Mouse (Mus musculus): ENCODE data around the gene Gtf2a2. TPM values are rescaled to one million over a fixed set of nuclear protein-coding genes. Genes with fewer than 3 reads are reported as not detected.
A peak's percentile ranks its signal among the peaks of the same experiment; 100 is the strongest.
"Not testable (repeated sequence)": the region's sequence is repeated elsewhere in the genome, so short reads cannot be mapped to it uniquely, and the experiment has no call there.

Gene Gtf2a2
- polyA plus RNA-seq, 1 experiment from 2014 or later: 179 TPM

DNA sequence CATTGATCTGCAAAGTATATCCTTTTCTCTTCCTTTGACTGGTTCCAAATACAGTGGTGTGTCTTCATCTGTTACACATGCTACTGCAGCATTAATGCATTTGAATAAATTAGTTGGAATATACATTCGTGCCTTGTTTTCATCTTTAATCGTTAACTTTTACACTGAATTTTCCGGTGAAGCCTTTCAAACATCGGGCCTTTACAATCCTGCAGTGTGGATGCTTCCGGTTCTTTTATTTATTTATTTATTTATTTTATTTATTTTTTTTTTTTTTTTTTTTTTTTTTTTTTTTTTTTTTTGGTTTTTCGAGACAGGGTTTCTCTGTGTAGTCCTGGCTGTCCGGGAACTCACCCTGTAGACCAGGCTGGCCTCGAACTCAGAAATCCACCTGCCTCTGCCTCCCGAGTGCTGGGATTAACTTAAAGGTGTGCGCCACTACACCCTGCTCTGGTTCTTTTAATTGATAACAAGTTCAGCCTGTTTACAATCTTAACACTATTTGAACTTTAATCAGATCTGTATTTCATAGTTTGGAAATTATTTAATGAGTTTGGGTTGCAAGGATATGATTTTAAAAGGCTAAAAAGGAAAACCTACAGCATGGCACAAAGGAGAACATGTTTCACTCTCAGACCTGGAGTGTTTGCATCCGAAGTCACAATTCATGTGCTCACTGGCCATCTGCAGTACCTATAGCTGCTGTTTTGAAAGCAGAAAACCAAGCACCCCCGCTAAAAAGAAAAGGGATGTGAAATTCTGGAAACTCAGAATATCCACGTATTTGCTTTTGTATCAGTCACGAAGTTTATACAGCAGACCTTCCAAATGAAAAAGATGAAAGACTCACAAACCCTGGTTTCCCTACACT lies 578 bp upstream of the Gtf2a2 start:
- H3K4me3 ChIP-seq (replicated peaks; ENCODE audit: low read length): peak overlapping the region; percentile 83
- H3K36me3 ChIP-seq (ENCODE audit: control insufficient read depth, insufficient read depth, low read length): peaks cover 6% of the 10 kb centered on the region; the same call in 1 of the 2 replicates

DNA sequence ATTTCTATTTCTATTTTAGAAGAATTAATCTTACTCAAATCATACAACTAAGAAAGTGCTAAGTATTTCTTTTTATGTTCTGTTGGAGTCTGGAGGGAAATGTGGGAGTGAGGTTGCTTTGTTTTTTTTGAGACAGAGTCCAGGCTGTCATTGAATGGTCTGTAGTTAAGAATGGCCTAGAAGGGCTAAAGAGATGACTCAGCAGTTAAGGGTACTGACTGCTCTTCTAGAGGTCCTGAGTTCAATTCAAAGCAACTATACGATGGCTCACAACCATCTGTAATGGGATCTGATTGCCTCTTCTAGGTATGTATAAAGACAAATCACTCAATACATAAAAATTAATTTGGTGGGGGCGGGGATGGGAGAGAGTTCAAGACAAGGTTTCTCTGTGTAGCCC lies 3.3 kb downstream of the Gtf2a2 start:
- 91% methylated on average over 2 of the region's 2 CpGs for WGBS
- no peak for ATAC-seq (ENCODE audit: insufficient read depth, low FRiP score)
- H3K9ac ChIP-seq (ENCODE audit: low read length): no peak overlapping the region

More for the DNA sequence above, 578 bp upstream of the Gtf2a2 start:
- ATAC-seq (ENCODE audit: insufficient read depth, low FRiP score): no peak
- Histone ChIP-seq H3K9ac (ENCODE audit: low read length) (peak overlapping the region; percentile 97), H3K27ac (ENCODE audit: low read length) (peak overlapping the region; percentile 93), H3K9me3 (replicated peaks; ENCODE audit: control insufficient read depth, low read length) (no peaks in the 10 kb centered on the region), H3K4me2 (ENCODE audit: low read depth, low read length) (peak overlapping the region; percentile 68), H3K27me3 (ENCODE audit: control insufficient read depth, insufficient read depth, low read length) (no peaks in the 10 kb centered on the region), H3K4me1 (ENCODE audit: control insufficient read depth, insufficient read depth, low read length) (peaks cover 12% of the 10 kb centered on the region)
- WGBS: 58% methylated on average over 14 of the region's 14 CpGs

DNA sequence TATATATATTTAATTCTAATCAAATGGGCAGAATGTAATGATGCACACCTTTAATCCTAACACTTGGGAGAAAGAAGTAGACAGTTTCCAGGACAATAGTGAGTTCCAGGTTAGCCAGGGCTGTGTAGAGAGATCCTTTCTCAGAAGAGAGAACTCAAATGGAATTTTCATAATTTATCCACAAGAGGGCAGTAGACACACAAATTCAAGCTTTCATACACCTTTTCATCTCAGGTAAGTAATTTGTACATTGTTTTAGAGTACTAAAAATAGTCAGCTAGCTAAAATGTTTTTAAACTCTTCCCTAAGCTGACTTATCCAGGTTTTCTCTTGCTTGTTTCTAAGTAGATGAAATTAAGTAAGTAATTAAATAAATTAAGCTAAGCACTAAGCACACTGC lies 6.5 kb downstream of the Gtf2a2 start:
- no peak overlapping the region for H3K4me2 ChIP-seq (ENCODE audit: low read depth, low read length)
- peaks cover 6% of the 10 kb centered on the region for H3K4me1 ChIP-seq (ENCODE audit: control insufficient read depth, insufficient read depth, low read length)
- no peak for ATAC-seq (ENCODE audit: insufficient read depth, low FRiP score)
- no peak overlapping the region for H3K4me3 ChIP-seq (replicated peaks; ENCODE audit: low read length)
- no peaks in the 10 kb centered on the region for H3K36me3 ChIP-seq (ENCODE audit: control insufficient read depth, insufficient read depth, low read length)
- H3K27me3 ChIP-seq (ENCODE audit: control insufficient read depth, insufficient read depth, low read length): no peaks in the 10 kb centered on the region
- no peak overlapping the region for H3K9ac ChIP-seq (ENCODE audit: low read length)
- no peaks in the 10 kb centered on the region for H3K9me3 ChIP-seq (replicated peaks; ENCODE audit: control insufficient read depth, low read length)
- no peak overlapping the region for H3K27ac ChIP-seq (ENCODE audit: low read length)

More for the DNA sequence above, 3.3 kb downstream of the Gtf2a2 start:
- no peaks in the 10 kb centered on the region for H3K36me3 ChIP-seq (ENCODE audit: control insufficient read depth, insufficient read depth, low read length)
- no peak overlapping the region for H3K4me2 ChIP-seq (ENCODE audit: low read depth, low read length)
- H3K27me3 ChIP-seq (ENCODE audit: control insufficient read depth, insufficient read depth, low read length): no peaks in the 10 kb centered on the region
- no peak overlapping the region for H3K27ac ChIP-seq (ENCODE audit: low read length)
- H3K9me3 ChIP-seq (replicated peaks; ENCODE audit: control insufficient read depth, low read length): no peaks in the 10 kb centered on the region
- no peak overlapping the region for H3K4me3 ChIP-seq (replicated peaks; ENCODE audit: low read length)
- peaks cover 12% of the 10 kb centered on the region for H3K4me1 ChIP-seq (ENCODE audit: control insufficient read depth, insufficient read depth, low read length)

DNA sequence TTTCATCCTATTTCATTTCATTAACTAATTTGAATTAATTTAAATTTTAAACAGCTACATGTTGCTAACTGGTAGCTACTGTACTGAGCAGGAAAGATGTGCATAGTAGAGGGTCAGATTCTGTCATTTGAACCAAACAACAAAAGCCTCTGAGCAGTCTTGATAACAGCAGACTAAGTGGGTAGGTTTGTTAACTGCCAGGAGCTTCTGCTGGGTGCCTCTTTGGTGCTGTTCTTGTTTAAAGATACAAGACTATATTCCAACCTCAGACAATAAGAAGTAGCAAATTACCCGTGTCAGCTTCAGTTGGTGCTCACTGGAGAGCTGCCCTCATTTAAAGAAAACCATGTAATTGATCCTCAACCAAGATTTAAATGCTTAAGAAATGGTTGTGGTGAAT lies 9.3 kb downstream of the Gtf2a2 start:
- H3K4me1 ChIP-seq (ENCODE audit: control insufficient read depth, insufficient read depth, low read length): no peaks in the 10 kb centered on the region
- ATAC-seq (ENCODE audit: insufficient read depth, low FRiP score): no peak
- H3K27me3 ChIP-seq (ENCODE audit: control insufficient read depth, insufficient read depth, low read length): no peaks in the 10 kb centered on the region
- H3K4me3 ChIP-seq (replicated peaks; ENCODE audit: low read length): no peak overlapping the region
- H3K27ac ChIP-seq (ENCODE audit: low read length): 0 out of 2 replicates have a peak overlapping the region, but pooled peaks have one; percentile 19
- H3K4me2 ChIP-seq (ENCODE audit: low read depth, low read length): no peak overlapping the region
- no peaks in the 10 kb centered on the region for H3K9me3 ChIP-seq (replicated peaks; ENCODE audit: control insufficient read depth, low read length)
- no peak overlapping the region for H3K9ac ChIP-seq (ENCODE audit: low read length)
- WGBS: 79% methylated on average over 1 of the region's 1 CpGs
- H3K36me3 ChIP-seq (ENCODE audit: control insufficient read depth, insufficient read depth, low read length): no peaks in the 10 kb centered on the region

DNA sequence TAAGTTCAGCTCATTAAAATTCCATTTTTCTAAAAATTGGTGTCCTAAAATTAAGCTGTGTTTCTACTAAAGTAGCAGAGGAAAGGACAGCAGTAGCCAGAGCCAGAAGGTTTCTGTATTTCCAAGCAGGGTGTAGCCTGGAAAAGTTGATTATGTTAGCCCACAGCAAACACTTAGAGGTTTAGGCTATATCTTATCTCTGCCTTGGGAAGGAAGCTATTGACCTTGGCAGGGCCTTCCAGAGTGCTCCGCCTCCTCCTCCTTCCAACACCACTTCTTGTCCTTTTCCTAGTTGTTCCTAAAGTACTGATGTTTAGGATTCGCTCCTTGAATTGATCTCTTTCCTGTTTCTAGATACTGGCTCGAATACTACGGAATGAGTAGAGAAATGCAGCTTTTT lies 9.7 kb downstream of the Gtf2a2 start:
- Histone ChIP-seq H3K36me3 (ENCODE audit: control insufficient read depth, insufficient read depth, low read length) (no peaks in the 10 kb centered on the region), H3K4me3 (replicated peaks; ENCODE audit: low read length) (no peak overlapping the region), H3K4me1 (ENCODE audit: control insufficient read depth, insufficient read depth, low read length) (no peaks in the 10 kb centered on the region), H3K27me3 (ENCODE audit: control insufficient read depth, insufficient read depth, low read length) (no peaks in the 10 kb centered on the region), H3K9ac (ENCODE audit: low read length) (no peak overlapping the region), H3K27ac (ENCODE audit: low read length) (no peak overlapping the region), H3K9me3 (replicated peaks; ENCODE audit: control insufficient read depth, low read length) (no peaks in the 10 kb centered on the region), H3K4me2 (ENCODE audit: low read depth, low read length) (no peak overlapping the region)
- no peak for ATAC-seq (ENCODE audit: insufficient read depth, low FRiP score)
- WGBS: 75% methylated on average over 4 of the region's 4 CpGs

DNA sequence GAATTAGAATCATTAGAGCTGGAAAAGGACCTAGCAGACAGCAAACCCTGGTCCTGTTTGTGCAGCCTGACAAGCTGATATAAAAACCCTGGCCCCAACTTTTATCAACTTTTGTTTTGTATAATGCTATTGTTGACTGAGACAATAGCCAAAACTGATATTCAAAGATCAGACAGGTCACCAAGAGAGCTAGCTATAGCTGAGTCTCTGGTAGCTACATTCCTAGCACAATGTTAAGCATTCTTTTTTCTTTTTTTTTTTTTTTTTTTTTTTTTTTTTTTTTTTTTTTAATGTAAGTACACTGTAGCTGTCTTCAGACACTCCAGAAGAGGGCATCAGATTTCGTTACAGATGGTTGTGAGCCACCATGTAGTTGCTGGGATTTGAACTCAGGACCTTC lies 11.3 kb downstream of the Gtf2a2 start:
- not testable (repeated sequence) for H3K4me3 ChIP-seq (replicated peaks; ENCODE audit: low read length); H3K36me3 ChIP-seq (ENCODE audit: control insufficient read depth, insufficient read depth, low read length); H3K27ac ChIP-seq (ENCODE audit: low read length); H3K4me1 ChIP-seq (ENCODE audit: control insufficient read depth, insufficient read depth, low read length); H3K9me3 ChIP-seq (replicated peaks; ENCODE audit: control insufficient read depth, low read length); ATAC-seq (ENCODE audit: insufficient read depth, low FRiP score); H3K27me3 ChIP-seq (ENCODE audit: control insufficient read depth, insufficient read depth, low read length); H3K4me2 ChIP-seq (ENCODE audit: low read depth, low read length); H3K9ac ChIP-seq (ENCODE audit: low read length)
- WGBS: 75% methylated on average over 1 of the region's 1 CpGs

DNA sequence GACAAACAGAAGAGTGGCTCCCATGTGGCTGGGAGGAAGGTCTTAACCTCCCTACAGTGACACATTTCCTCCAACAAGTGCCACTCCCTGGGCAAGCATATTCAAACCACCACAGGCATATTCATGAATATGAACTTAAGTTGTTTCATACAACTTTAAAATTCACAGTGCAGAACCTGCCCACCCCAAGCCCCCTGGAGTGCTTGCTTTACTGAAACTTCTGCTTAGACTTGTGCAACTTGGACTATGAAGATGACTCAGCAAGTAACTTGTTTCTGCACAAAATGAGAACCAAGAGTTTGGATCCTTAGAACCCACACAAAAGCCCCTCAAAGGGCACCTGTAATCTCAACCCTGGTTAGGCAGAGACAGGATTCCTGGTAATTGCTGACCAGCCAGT lies 12.3 kb downstream of the Gtf2a2 start:
- H3K27me3 ChIP-seq (ENCODE audit: control insufficient read depth, insufficient read depth, low read length): no peaks in the 10 kb centered on the region
- H3K9me3 ChIP-seq (replicated peaks; ENCODE audit: control insufficient read depth, low read length): no peaks in the 10 kb centered on the region
- no peak overlapping the region for H3K9ac ChIP-seq (ENCODE audit: low read length)
- no peak overlapping the region for H3K4me2 ChIP-seq (ENCODE audit: low read depth, low read length)
- H3K4me1 ChIP-seq (ENCODE audit: control insufficient read depth, insufficient read depth, low read length): no peaks in the 10 kb centered on the region
- H3K36me3 ChIP-seq (ENCODE audit: control insufficient read depth, insufficient read depth, low read length): no peaks in the 10 kb centered on the region
- H3K27ac ChIP-seq (ENCODE audit: low read length): no peak overlapping the region
- H3K4me3 ChIP-seq (replicated peaks; ENCODE audit: low read length): no peak overlapping the region
- ATAC-seq (ENCODE audit: insufficient read depth, low FRiP score): no peak

DNA sequence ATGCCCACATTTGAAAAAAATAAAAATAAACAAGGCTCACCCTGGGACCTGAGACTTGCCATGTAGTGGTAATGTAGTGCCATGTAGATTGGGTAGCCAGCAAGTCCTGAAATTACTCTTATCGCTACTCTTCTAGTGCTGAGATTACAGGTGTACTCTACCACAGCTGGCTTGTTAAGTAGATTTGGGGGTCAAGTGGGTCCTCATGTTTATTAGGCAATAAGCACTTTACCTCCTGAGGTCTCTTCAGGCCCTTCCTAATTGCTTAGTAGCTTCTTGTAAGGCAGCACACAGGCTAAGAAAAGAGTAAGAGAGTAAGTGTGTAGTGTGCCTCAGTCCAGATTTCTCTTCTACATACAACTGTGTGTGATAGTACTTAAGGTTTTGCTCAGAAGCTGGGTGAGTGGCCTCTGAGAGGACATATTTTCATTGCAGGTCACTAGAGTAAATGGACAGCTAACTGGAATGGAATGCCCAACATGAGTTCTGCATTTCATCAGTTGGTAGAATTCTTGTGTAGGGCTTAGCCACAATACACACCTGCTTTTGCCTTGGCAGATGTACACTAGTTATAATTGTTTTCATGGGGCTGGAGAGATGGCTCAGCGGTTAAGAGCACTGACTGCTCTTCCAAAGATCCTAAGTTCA lies 13.1 kb downstream of the Gtf2a2 start:
- no peaks in the 10 kb centered on the region for H3K27me3 ChIP-seq (ENCODE audit: control insufficient read depth, insufficient read depth, low read length)
- 83% methylated on average over 2 of the region's 2 CpGs for WGBS
- no peaks in the 10 kb centered on the region for H3K36me3 ChIP-seq (ENCODE audit: control insufficient read depth, insufficient read depth, low read length)
- H3K27ac ChIP-seq (ENCODE audit: low read length): no peak overlapping the region
- no peak overlapping the region for H3K4me2 ChIP-seq (ENCODE audit: low read depth, low read length)
- no peaks in the 10 kb centered on the region for H3K9me3 ChIP-seq (replicated peaks; ENCODE audit: control insufficient read depth, low read length)
- H3K4me3 ChIP-seq (replicated peaks; ENCODE audit: low read length): no peak overlapping the region
- H3K9ac ChIP-seq (ENCODE audit: low read length): no peak overlapping the region
- no peak for ATAC-seq (ENCODE audit: insufficient read depth, low FRiP score)
- H3K4me1 ChIP-seq (ENCODE audit: control insufficient read depth, insufficient read depth, low read length): no peaks in the 10 kb centered on the region

DNA sequence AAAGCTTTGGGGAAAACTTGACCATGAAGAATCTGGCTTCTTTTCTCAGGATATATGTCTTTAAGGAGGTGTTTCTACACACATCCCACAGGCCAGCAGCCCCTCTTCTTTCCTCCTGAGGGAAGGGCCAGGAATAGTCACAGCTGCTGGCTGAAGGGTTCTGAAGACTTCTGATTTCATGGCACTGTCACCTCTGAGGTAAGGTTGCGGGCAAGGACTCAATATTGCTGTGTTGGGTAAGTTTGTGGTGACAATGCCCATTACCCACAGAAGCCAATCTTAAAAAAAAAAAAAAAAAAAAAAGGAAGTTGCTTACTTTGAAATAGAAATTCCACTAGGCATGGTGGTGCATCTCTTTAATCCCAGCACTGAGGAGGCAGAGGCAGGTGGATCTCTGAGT lies 19.8 kb downstream of the Gtf2a2 start:
- Histone ChIP-seq H3K9ac (ENCODE audit: low read length) (no peak overlapping the region), H3K27me3 (ENCODE audit: control insufficient read depth, insufficient read depth, low read length) (no peaks in the 10 kb centered on the region), H3K4me2 (ENCODE audit: low read depth, low read length) (no peak overlapping the region), H3K9me3 (replicated peaks; ENCODE audit: control insufficient read depth, low read length) (no peaks in the 10 kb centered on the region), H3K36me3 (ENCODE audit: control insufficient read depth, insufficient read depth, low read length) (no peaks in the 10 kb centered on the region), H3K4me1 (ENCODE audit: control insufficient read depth, insufficient read depth, low read length) (no peaks in the 10 kb centered on the region), H3K27ac (ENCODE audit: low read length) (peak overlapping the region; percentile 59; the same call in 1 of the 2 replicates), H3K4me3 (replicated peaks; ENCODE audit: low read length) (no peak overlapping the region)
- 79% methylated on average over 1 of the region's 1 CpGs for WGBS
- no peak for ATAC-seq (ENCODE audit: insufficient read depth, low FRiP score)

Measured in stomach, embryonic 16.5 days (tissue).